Mouse (Mus musculus): ENCODE data around the gene Zmpste24.

The Zmpste24 gene

GRCm38 (mm10) chr4:121033006-121033405, 65.0 kb downstream of the Zmpste24 start:
- peak in 1 of 2 experiments; percentile 33 for DNase-seq (ENCODE audit: low spot score in 2 of 2)

- DNase-seq (ENCODE audit: low spot score in 2 of 2): no peak
Measured at GRCm38 (mm10) chr4:121031440-121031839, 66.6 kb downstream of the Zmpste24 start.

GRCm38 (mm10) chr4:121029632-121030031, 68.4 kb downstream of the Zmpste24 start:
- DNase-seq (ENCODE audit: low spot score in 2 of 2): no peak

GRCm38 (mm10) chr4:121028659-121029392, 69.2 kb downstream of the Zmpste24 start:
- DNase-seq (ENCODE audit: low spot score in 2 of 2): peak; percentile 38 to 64

- DNase-seq (ENCODE audit: low spot score in 2 of 2): no peak
Measured at GRCm38 (mm10) chr4:121028146-121028545, 69.9 kb downstream of the Zmpste24 start.

GRCm38 (mm10) chr4:121025681-121026080, 72.4 kb downstream of the Zmpste24 start:
- DNase-seq (ENCODE audit: low spot score in 2 of 2): no peak

GRCm38 (mm10) chr4:121023941-121024340, 74.1 kb downstream of the Zmpste24 start:
- DNase-seq (ENCODE audit: low spot score in 2 of 2): peak; percentile 58 to 60

GRCm38 (mm10) chr4:121023464-121023863, 74.6 kb downstream of the Zmpste24 start:
- no peak for DNase-seq (ENCODE audit: low spot score in 2 of 2)

GRCm38 (mm10) chr4:121021911-121022310, 76.1 kb downstream of the Zmpste24 start:
- DNase-seq (ENCODE audit: low spot score in 2 of 2): no peak

GRCm38 (mm10) chr4:121020040-121020790, 77.8 kb downstream of the Zmpste24 start:
- no peak for DNase-seq (ENCODE audit: low spot score in 2 of 2)

- DNase-seq (ENCODE audit: low spot score in 2 of 2): no peak
Measured at GRCm38 (mm10) chr4:121018250-121018649, 79.8 kb downstream of the Zmpste24 start.

GRCm38 (mm10) chr4:121016928-121017657, 80.9 kb downstream of the Zmpste24 start, which contains the start of gene Smap2:
Gene Smap2, minus strand, starts transcription at chr4:121017247.
- peak; percentile 89 to 92 for DNase-seq (ENCODE audit: low spot score in 2 of 2)

- peak; percentile 47 to 63 for DNase-seq (ENCODE audit: low spot score in 2 of 2)
Measured at GRCm38 (mm10) chr4:121016021-121016898, 81.8 kb downstream of the Zmpste24 start.

- DNase-seq (ENCODE audit: low spot score in 2 of 2): no peak
Measured at GRCm38 (mm10) chr4:121015268-121015659, 82.8 kb downstream of the Zmpste24 start.

GRCm38 (mm10) chr4:121014594-121015267, 83.3 kb downstream of the Zmpste24 start:
- DNase-seq (ENCODE audit: low spot score in 2 of 2): peak in 1 of 2 experiments; percentile 58

- no peak for DNase-seq (ENCODE audit: low spot score in 2 of 2)
Measured at GRCm38 (mm10) chr4:121010770-121011549, 87.1 kb downstream of the Zmpste24 start.

Measured in natural killer cell, adult 2 months (primary cell).